Mouse (Mus musculus) layer of hippocampus, adult 8-10 months (tissue): Measurements from ENCODE around the gene Ubox5. TPM values are rescaled to one million over a fixed set of nuclear protein-coding genes. Genes with fewer than 3 reads are reported as not detected.

Source experiments
- DNase-seq, 2 experiments: peaks; one replicate each; pipeline ENCODE4 v3.0.0; 2022; ENCODE audit warnings: low spot score in 2 of 2
- total RNA-seq, 4 experiments: library from RNA; stranded (reverse); gene quantifications; 2 replicates each; pipeline ENCODE4 v1.2.4; 2022

The Ubox5 gene
- total RNA-seq, 4 experiments from 2014 or later, result 10.3 to 12.1 (median 10.8) TPM

DNA sequence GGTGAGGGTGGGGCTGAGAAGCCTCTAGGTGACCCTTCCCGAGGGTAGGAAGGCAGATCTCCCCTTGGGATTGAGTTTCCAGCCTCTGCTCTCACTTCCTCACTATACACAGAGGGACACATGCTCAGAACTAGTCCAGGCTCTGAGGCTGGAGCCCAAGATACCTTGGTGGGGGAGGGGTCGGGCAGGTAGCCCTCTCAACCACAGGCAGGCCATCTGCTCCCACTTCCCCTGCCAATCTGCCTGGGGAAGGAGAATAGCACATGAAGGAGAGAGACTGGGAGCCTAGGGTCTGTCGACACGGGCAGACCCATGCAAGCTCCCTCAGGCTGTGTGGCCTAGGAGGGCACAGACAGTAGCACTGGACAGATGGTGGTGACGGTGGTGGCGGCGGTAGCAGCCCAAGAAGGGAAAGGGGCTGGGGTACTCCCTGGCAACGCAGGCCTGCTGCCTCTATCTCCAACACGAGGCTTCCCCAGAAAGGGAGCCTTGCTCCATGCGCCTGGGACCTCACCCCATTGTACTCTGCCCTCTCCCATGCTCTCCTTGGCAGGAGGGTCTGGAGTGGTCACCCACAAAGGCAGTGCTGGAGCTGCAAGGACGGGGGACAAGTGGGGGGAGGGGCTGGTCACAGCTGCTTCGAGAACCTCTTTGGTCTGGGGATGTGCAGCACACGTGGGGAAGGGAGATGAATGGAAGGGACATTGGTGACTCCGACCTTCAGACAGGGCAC, 4.3 kb upstream of the Ubox5 start:
- no peak for DNase-seq

DNA sequence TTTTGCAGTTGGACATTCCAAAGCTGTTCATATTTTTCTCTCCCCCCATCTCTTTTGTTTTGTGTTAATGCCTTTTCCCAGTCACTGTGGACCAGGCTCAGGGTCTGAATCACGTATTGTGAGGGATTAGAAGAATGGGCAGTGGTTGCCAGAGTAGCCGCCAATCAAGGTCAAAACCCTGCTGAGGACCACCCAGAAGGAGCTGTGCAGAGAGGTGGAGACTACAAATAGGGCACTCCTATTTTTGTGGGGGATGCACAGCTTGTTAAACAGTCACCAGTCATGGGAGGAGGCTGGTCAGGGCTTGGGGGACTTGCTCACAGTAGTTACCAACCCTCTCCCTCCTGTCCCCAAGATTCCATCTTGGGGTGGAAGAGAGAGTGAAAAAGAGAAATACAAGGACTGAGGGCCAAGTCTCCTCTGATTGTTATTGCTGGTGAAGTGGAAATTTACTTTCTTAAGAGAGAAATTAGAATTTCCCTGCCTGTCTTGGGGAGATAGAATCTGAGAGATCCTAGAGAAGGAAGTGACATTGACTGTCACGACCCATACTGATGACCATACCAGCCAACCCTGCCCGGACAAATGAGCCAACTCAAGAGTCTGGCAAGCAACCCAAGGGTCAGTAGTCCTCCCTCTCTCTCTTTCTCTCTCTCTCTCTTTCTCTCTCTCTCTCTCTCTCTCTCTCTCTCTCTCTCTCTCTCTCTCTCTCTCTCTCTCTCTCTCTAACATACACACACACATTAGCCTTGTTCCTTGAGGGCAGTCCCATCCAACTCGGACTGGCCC, 3.2 kb upstream of the Ubox5 start:
- DNase-seq, result no peak

DNA sequence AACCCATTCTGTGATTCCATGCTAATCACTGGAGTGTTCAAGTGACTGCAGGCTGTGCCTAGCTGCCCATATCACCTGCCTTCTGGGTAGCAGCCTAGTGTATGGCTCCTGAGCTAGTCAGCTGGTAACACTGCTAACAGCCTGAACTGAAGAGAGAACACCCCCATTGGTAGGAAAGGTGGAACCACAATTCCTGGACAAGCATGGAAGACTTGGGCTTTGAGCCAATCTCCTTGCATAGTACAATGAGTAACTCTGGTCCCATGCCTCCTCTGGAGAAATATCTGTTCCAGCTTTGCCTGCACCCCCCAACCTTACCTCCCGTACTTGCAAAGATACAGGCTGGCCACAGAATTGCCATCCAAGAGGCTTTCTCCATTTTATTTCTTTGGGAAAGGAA, 2.6 kb upstream of the Ubox5 start:
- no peak for DNase-seq

DNA sequence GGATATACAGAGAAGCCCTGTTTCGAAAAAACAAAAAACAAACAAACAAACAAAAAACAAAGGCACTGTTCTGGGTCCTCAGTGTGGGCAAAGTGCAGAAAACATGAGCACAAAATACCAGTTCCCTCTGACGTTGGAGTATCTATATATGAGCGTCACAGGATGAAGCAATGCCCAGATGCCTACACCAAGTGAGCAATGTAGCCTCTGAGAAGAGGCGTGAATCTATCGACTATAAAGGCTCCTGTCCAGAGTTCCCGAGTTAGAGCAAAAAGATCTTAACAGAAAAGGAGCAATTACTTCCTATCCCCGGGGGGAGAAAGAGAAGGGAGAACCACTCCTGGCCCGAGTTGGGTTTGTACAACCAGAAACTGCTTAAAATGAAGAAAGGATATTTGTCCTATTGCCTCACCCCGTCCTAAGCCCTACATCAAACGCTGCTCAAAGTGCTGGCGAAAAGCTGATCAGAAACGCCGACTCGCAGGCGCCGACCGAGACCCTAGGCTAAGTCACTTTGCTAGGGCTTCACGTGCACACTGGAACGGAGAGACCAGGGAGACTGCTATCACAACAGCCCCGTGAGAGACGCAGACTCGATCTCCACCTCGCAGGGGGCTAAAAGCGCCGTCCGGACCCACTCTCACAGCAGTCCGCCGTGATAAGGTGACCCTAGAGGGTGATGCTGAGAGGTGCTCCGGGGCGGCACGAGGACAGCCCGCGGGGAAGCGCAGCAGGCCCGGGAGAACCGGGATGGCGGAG, 579 bp downstream of the Ubox5 start:
- no peak for DNase-seq

DNA sequence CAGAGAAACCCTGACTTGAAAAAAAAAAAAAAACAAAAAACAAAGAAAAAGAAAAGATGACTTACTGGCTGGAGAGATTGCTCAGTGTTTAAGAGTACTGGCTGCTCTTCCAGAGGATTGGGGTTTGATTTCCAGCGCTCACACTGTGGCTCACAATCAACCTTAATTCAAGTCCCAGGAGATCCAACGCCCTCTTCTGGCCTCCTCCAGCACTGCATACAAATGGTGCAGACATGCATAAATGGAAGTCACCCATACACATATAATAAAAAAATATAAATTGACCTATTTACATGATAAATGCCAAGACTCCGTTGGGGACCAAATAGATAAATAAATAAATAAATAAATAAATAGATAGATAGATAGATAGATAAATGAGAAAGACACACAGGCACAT, 1.4 kb downstream of the Ubox5 start:
- no peak for DNase-seq

DNA sequence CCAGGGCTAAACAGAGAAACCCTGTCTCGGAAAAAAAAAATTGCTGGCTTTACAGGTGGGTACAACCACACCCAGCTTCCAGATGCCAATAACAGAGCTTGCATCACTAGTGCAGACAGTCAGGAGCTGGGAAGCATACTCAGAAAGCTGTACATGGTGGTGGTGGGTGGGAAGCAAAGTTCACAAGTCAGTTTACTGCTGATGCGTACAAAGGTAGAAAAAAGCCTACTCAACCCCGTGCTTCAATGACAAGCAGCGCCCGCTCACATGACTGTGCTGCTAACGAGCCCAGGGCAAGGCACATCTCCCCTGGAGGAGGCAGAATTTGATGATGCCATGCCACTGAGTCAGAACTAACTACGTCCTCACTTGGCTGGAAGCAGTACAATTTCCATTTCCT, 10.9 kb downstream of the Ubox5 start:
- no peak for DNase-seq

DNA sequence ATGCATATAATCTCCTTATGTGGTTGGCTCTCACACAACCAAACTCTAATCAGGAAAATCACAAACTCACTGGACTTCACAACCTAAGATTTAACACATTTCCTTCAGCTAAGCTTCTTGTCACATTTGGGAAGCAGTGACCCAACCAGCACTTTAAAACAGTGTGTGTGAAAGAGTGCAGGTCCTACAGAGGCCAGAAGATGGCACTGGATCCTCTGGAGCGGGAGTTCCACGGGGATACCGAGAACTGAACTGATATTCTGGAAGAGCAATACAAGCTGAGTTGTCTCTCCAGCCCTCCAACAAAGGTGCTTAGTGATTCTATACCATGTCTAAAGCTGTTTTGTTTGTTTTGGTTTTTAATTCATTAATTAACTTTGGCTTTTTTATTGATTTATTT, 16.7 kb downstream of the Ubox5 start:
- no peak for DNase-seq

DNA sequence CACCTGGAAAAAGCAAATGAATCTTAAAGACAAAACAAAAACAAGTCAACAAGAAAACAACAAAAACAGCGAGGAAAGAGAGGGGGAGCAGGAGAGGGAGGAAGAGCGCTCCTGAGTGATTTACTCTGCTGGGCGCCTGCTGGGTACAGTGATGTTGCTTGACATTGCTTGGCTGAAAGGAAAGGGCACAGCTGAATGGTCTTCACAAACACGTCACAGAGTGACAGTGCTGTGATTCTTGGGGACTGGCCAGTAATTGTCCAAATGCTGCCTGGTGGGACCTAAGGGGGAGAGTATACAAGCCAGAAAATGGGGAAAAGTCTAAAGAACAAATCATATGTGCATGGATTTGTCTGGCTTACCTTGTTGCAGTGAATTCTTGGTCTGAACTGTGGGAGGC, 27.6 kb downstream of the Ubox5 start:
- DNase-seq, result no peak

DNA sequence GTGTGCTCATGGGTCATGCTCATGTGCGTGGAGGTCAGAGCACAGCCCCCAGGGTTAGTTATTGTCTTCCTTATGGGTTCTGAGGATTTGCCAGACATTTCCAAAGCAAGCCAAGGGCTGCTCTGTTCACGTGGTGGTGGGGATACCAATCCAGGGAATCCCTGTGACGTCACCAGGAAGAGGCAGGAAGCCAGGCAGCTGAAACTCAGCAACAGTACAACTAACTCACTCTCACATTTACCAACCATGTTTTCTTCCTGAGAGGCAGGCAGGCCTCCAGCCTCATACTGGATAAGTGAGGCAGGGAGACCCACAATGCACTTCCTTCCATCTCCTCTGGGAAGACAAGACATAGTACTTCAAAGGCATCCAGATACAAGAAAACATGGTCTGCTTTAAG, 31.4 kb downstream of the Ubox5 start:
- no peak for DNase-seq

DNA sequence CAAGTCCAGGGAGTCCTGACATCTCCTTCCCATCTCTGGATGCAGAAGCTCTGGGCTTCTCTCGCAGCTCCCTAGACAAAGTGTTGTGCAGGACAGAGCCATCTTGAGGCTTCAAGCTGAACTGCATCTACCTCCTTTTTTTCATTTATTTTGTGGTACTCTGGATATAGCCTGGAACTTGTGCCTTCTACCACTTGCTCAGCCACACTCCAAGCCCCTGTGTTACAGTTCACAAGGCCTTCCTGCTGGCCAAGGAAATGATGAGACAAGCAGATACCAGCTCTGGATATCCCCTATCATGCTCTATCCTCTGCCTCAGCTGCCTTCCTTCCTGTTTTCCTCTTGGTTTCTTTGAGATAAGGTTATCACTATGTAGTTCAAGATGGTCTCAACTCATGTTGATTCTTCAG, 32.2 kb downstream of the Ubox5 start:
- DNase-seq, result peak in 1 of 2 experiments; percentile 35

DNA sequence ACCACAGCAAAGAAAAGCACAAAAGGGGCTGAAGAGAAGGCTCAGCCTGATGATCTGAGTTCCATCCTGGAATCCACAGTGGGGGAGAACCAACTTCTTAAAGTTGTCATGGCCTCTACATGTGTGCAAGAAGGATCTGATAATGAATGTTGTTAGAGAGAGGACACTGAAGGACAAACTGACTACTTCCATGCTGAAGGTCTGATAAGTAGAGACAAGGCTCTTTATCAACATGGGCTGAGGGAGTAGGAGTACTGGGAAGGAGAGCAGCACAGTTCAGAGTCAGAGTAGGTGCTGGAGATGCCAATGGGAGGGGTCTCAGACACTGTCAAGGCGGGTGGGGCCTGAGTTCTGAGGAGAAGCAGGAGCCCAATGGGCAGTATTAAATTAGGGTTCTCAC, 34.2 kb downstream of the Ubox5 start:
- no peak for DNase-seq

DNA sequence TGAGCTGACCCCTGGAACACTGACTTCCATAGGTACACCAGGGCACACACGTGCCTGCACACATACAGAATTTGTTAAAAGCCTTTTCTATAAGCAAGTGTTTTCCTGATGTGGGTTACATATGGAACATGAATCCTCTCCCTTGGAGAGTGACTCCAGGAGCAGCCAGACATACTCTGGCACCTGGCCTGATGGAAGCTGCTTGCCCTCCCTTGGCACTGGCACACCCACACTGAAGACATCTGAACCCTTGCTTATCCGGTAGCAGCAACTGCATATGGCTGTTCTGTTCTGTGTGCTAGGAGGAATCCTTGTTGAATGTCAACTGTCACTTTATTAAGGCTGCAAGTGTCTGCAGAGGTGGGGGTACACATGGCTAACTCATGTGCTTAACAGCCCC, 38.8 kb downstream of the Ubox5 start:
- DNase-seq, result no peak

DNA sequence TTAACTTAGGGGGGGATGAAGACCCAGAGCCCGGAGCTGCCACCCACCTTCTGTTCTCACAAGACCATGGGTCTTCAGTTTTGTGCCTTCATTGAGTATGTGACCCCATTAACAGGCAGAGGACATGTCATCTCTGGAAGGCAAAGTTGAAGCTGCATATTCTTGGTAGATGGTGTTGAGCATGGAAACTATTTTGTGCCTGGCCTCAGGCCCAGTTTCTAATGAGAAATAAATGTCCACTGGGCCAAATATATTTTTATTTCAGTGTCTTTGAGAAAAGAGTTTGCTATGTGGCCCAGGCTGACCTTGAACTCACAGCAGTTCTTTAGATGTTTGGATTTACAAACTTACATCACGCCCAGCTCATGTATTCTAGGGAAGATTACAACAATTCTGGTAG, 40.1 kb downstream of the Ubox5 start:
- DNase-seq, result no peak

DNA sequence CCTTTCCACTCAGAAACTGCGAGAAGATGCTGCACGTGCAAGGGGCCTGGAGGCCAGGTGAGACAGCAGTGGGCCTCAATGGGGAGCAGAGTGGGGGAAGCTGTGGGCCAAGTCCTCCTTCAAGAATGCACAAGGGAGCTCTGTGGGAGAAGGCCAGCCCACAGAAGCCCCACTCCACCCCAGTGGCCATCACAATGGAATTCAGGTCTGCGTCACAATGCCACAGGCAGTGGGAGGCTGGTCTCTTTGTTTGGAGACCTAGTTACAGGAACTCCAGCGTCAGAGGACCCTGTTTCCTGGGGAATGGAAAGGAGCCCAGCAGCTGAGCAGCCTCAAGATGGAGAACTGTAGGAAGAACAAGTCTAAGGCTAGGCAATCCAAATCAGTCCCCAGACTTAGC, 40.7 kb downstream of the Ubox5 start:
- no peak for DNase-seq

DNA sequence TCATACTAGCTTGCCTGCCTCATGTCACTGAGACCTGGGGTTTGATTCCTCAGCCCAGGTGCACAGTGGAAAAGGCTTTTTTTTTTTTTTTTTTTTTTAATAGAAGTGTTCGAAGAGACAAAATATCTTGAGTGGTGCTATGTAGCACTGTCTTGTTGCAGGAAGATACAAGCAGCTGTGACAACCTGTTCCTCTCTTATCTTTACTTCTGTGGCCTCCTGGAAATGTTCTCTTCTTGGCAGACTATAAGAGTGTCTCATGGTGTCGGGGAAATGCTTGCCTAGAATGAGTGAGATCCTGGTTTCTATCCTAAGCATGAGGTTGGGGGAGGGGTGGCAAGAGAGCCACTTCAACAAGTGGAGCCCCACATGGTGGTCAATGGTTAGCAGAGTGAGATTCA, 41.5 kb downstream of the Ubox5 start:
- DNase-seq, result no peak

DNA sequence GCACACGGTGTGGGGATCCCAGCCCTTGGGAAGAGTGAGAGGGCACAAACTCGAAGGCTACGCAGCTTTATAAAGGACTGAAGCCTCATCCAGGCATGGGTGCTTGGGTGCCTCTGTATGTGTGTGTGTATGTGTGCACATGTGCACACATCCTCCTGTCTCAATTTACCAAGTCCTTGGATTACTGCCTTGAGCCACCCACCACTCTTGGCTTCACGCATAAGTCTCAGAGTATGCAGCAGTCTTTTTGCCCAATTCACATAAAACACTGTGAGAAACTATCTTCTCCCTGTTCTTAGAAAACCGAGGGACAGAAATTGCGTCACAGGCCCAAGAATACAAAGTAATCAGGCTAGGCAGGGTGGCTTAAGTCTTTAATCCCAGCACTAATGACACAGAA, 43.8 kb downstream of the Ubox5 start:
- no peak for DNase-seq

DNA sequence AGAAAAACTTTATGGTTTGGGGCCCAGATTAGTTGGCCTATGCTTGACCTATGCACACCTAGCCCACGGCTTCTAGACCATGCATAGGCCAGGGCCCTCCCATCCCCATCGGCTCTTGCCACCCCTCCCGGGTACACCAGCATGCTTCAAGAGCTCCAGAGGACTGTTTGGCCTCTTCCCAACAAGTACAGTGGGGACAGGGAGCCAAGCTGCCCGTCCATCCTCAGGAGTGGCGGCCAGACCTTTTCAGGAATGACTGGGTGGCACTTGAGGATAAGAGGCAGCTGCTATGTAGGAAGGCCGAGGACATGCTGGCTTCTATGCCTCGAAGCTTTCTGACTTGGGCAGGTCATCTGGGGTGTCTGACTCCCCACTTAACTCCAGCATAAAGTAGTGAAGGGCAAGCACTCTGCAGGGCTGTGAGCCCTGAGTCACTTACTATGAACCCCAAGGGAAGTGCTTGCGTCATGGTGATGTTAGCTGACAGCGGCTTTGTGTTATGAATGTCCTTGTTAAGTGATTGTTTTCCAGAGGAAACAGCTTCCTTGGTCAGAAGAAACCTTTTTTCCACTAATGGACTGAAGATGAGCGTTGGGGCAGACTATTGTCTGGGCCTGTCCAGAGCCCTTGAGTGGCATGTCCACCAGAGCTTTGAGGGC, 45.8 kb downstream of the Ubox5 start:
- no peak for DNase-seq

DNA sequence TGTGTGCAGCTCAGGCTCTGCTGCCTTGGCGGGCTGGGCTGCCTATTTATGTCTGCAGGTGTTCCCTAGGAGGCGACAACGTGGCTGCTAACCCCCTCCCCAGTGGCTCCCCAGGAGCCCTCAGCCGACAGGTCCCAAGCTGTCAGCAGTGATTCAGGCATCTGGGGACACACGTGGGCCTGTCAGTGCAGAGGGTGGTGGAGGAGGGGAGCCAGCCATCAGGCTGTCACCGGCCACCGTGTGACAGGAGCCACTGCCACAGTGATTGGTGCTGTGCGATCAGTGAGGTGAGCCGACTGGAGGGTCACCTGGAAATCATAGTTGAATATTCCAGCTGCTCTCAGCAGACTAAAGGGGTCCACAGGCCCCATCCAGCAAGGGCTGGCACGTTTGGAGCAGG, 47.3 kb downstream of the Ubox5 start, which contains the start of gene Avp:
TSS of gene Avp (minus strand) at position 3 of the 400 bp plus-strand sequence.
- no peak for DNase-seq

DNA sequence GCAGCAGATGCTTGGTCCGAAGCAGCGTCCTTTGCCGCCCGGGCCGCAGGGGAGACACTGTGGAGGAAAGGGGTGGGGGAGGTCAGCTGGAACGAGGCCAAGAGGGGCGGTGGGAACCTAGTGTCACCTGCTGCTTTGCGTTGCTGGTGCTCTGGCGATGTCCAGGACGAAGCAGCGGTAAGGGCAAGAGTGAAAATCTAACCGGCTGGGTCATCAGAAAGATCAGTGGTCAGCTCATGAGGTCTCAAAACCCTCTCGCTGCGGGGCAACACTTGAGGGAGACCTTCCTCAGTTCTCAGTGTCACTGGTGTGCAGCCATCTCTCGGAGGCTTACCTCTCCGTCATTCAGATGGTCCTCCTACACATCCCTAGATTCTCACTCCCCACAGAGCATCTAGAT, 48.6 kb downstream of the Ubox5 start:
- DNase-seq, result no peak

DNA sequence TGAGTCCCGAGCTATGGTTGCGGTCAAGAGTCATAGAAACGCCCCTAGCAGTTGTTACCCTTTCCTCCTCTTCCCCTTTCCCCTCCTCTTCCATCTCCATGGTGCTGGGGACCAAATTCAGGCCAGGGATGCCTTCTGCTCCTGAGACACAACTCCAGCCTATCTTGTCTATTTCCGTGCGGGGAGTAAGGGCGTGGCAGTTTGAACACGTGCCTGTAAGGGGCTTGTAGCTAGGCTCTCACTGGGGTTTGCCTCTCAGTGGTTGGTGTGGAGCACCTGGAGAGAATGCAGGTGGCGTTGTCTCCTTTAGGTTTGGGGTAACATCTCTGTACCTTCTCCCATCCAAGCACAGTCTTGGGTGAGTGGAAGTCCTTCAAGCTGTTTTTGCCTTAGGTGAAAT, 50.0 kb downstream of the Ubox5 start:
- no peak for DNase-seq

DNA sequence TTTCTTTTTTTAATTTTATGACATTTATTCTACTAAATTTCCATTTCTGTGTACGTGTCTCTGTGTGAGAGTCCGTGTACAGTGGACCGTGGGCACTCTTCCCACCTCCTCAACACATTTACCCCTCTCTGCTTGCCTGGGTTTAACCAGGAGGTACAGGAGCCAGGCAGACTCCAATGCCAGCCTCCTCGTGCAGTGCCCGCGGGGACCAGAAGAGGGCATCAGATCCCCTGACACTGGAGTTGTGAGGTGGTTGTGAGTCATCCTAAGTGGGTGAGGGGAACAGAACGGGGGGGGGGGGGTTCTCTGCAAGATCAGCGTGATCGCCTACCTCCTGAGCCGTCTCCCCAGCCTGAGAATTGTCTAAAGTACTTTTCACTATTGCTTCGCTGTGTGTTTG, 51.7 kb downstream of the Ubox5 start:
- peak in 1 of 2 experiments; percentile 66 for DNase-seq

DNA sequence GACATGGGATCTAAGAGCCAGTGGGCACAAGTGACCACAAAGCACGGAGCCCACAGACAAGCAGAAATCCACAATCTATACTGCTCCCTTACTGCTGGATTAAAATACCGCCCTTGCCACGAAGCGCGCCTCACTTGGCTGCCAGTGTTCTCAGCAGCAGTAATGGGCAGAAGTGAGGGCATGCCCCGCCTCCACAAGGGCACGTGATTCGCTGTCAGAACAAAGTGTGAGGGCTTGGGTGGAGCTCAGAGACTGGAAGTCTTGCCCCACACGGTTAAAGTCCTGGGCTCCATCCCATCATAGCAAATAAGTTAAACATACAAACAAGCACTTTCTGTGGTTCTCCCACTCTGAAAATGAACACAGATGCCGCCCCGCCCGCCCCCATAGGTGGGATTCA, 52.2 kb downstream of the Ubox5 start:
- DNase-seq, result no peak
